8 mouse cellular contexts compared by ENCODE assay signal in genomic region chr9:99243190-99243894, GRCm38 (mm10). TPM values are rescaled to one million over a fixed set of nuclear protein-coding genes. Genes with fewer than 3 reads are reported as not detected.
DNase-seq lines count a peak whose midpoint lies in the region; ATAC-seq and TF ChIP-seq lines count a peak whose summit lies in the region.

Gene Cep70, plus strand, starts transcription at chr9:99243367.

- TF ChIP-seq EP300 in heart, adult 2 months (IDR thresholded peaks at IDR 0.05; ENCODE audit: insufficient read depth, low read depth, low read length): no peak

- H3K9me3 ChIP-seq in embryonic facial prominence, embryonic 13.5 days: no peaks in the 10 kb centered on the region
- H3K9me3 ChIP-seq in limb, embryonic 13.5 days: no peaks in the 10 kb centered on the region
- H3K9me3 ChIP-seq in midbrain, embryonic 16.5 days (replicated peaks; ENCODE audit: control insufficient read depth, low read length, poor library complexity, severe bottlenecking): no peaks in the 10 kb centered on the region

- H3K4me3 ChIP-seq in embryonic facial prominence, embryonic 13.5 days: peak within 1 kb of the TSS; percentile 88
- H3K4me3 ChIP-seq in heart, adult 2 months: peak within 1 kb of the TSS; percentile 73
- peak within 1 kb of the TSS; percentile 85 for H3K4me3 ChIP-seq in limb, embryonic 13.5 days
- H3K4me3 ChIP-seq in midbrain, embryonic 16.5 days (ENCODE audit: low read depth, low read length): peak within 1 kb of the TSS; percentile 84

- peak; percentile 47; the same call in 1 of the 2 replicates for TF ChIP-seq POLR2A in heart, adult 2 months (IDR thresholded peaks at IDR 0.05; ENCODE audit: insufficient read depth, low read depth, low read length)

- ATAC-seq in embryonic facial prominence, embryonic 13.5 days (ENCODE audit: insufficient number of reproducible peaks, insufficient read depth, low FRiP score, low TSS enrichment, low read depth): peak; percentile 96
- ATAC-seq in limb, embryonic 13.5 days (ENCODE audit: low FRiP score, low read depth): peak; percentile 97
- peak; percentile 96 for ATAC-seq in midbrain, embryonic 16.5 days

- peak within 1 kb of the TSS; percentile 82 for H3K9ac ChIP-seq in embryonic facial prominence, embryonic 13.5 days
- H3K9ac ChIP-seq in heart, adult 2 months (ENCODE audit: low read depth, low read length): peak within 1 kb of the TSS; percentile 71
- H3K9ac ChIP-seq in limb, embryonic 13.5 days: peak within 1 kb of the TSS; percentile 79
- peak within 1 kb of the TSS; percentile 87 for H3K9ac ChIP-seq in midbrain, embryonic 16.5 days (ENCODE audit: low read depth, low read length)

- WGBS in embryonic facial prominence, embryonic 13.5 days: under 1% methylated on average over 66 of the region's 66 CpGs
- WGBS in heart, adult 2 months: under 1% methylated on average over 66 of the region's 66 CpGs
- WGBS in limb, embryonic 13.5 days: under 1% methylated on average over 66 of the region's 66 CpGs
- under 1% methylated on average over 64 of the region's 66 CpGs for WGBS in midbrain, embryonic 16.5 days

- peaks cover 10% of the 10 kb centered on the region for H3K4me1 ChIP-seq in embryonic facial prominence, embryonic 13.5 days
- no peaks in the 10 kb centered on the region; the same call in 1 of the 2 replicates for H3K4me1 ChIP-seq in heart, adult 2 months (ENCODE audit: control insufficient read depth, insufficient read depth, low read length)
- peaks cover 14% of the 10 kb centered on the region; the same call in 1 of the 2 replicates for H3K4me1 ChIP-seq in limb, embryonic 13.5 days
- peaks cover 25% of the 10 kb centered on the region for H3K4me1 ChIP-seq in midbrain, embryonic 16.5 days (ENCODE audit: control insufficient read depth, insufficient read depth, low read length)

- peak within 1 kb of the TSS; percentile 64 for H3K4me2 ChIP-seq in embryonic facial prominence, embryonic 13.5 days
- H3K4me2 ChIP-seq in limb, embryonic 13.5 days (replicated peaks): peak within 1 kb of the TSS; percentile 73
- H3K4me2 ChIP-seq in midbrain, embryonic 16.5 days (ENCODE audit: low read length): peak within 1 kb of the TSS; percentile 65

- peaks cover 2% of the 10 kb centered on the region; the same call in 1 of the 2 replicates for H3K36me3 ChIP-seq in embryonic facial prominence, embryonic 13.5 days
- H3K36me3 ChIP-seq in heart, adult 2 months (ENCODE audit: control insufficient read depth, insufficient read depth, low read length): no peaks in the 10 kb centered on the region
- peaks cover 14% of the 10 kb centered on the region for H3K36me3 ChIP-seq in limb, embryonic 13.5 days
- peaks cover 9% of the 10 kb centered on the region; the same call in 1 of the 2 replicates for H3K36me3 ChIP-seq in midbrain, embryonic 16.5 days (ENCODE audit: control insufficient read depth, insufficient read depth, low read length)

- peak within 1 kb of the TSS; percentile 78; the same call in 1 of the 2 replicates for H3K27ac ChIP-seq in embryonic facial prominence, embryonic 13.5 days
- H3K27ac ChIP-seq in heart, adult 2 months: peak within 1 kb of the TSS; percentile 80
- peak within 1 kb of the TSS; percentile 61; the same call in 1 of the 2 replicates for H3K27ac ChIP-seq in limb, embryonic 13.5 days
- H3K27ac ChIP-seq in midbrain, embryonic 16.5 days (ENCODE audit: low read length): peak within 1 kb of the TSS; percentile 92

- intact Hi-C loops in heart, adult 2 months (cut with DNase I): loop anchor here (2.0 to 10.0 kb wide), 5 partner anchors 103 to 629 kb away; partner anchors contain the start of genes Dbr1, Mras and Pik3cb

- H3K79me2 ChIP-seq in heart, adult 2 months (replicated peaks; ENCODE audit: control insufficient read depth, insufficient read depth, low read length): no peaks in the 10 kb centered on the region

- H3K27me3 ChIP-seq in embryonic facial prominence, embryonic 13.5 days: no peaks in the 10 kb centered on the region
- H3K27me3 ChIP-seq in heart, adult 2 months (ENCODE audit: control insufficient read depth, insufficient read depth, low read length): no peaks in the 10 kb centered on the region
- no peaks in the 10 kb centered on the region for H3K27me3 ChIP-seq in limb, embryonic 13.5 days
- no peaks in the 10 kb centered on the region for H3K27me3 ChIP-seq in midbrain, embryonic 16.5 days (ENCODE audit: control insufficient read depth, insufficient read depth, low read depth, low read length)

- peak; percentile 98 for DNase-seq in 3134 (ENCODE audit: extremely low read depth, insufficient read length, low spot score)
- peak; percentile 98 to 99 for DNase-seq in adrenal gland, postnatal 36 days
- DNase-seq in heart, adult 2 months: peak; percentile 97
- DNase-seq in kidney, adult 8-10 months: peak; percentile 95 to 98
- peak; percentile 98 for DNase-seq in spleen, postnatal 10 days (ENCODE audit: low spot score in 2 of 2)

- no peak; the same call in 1 of the 2 replicates for TF ChIP-seq CTCF in heart, adult 2 months (IDR thresholded peaks at IDR 0.05)

RNA-seq across cellular contexts. Expression of gene Cep70, which starts in this region (rescaled TPM):
- 1 to 10 TPM; 6.8 to 7.5 TPM for total RNA-seq in adrenal gland, postnatal 36 days (2021)
- polyA plus RNA-seq in embryonic facial prominence, embryonic 13.5 days (2015; fragmentation: Nextera tagmentation; extraction: Ambion mirVana): 40.3 and 51.6 TPM in 2 replicates
- 1 to 10 TPM; 5.5 to 8.1 TPM for total RNA-seq in heart, adult 2 months (2021)
- polyA plus RNA-seq in heart, adult 2 months (2012; rRNA removed): 2.3 and 4.0 TPM in 2 replicates
- 41.9 and 42.0 TPM in 2 replicates for polyA plus RNA-seq in limb, embryonic 13.5 days (2015; fragmentation: Nextera tagmentation; extraction: Ambion mirVana)
- polyA plus RNA-seq in midbrain, embryonic 16.5 days (2015; fragmentation: Nextera tagmentation; extraction: Ambion mirVana): 56.0 and 64.1 TPM in 2 replicates

Comparison
In these comparisons a context has a peak if more than half of its experiments do, and no peak if none do; other contexts are left out.
1. Peak in every context shown above with its lines: DNase-seq, ATAC-seq, H3K4me3 ChIP-seq and H3K27ac ChIP-seq.